Mouse (Mus musculus) layer of hippocampus, adult 18-20 months (tissue): ENCODE data around the gene Sept9. TPM values are rescaled to one million over a fixed set of nuclear protein-coding genes. Genes with fewer than 3 reads are reported as not detected.
"Not testable (repeated sequence)": the region's sequence is repeated elsewhere in the genome, so short reads cannot be mapped to it uniquely, and the experiment has no call there.

Experiments
- DNase-seq, 2 experiments: peaks; one replicate each; pipeline ENCODE4 v3.0.0; 2022; ENCODE audit warnings: low spot score in 2 of 2
- total RNA-seq, 2 experiments: library from RNA; stranded (reverse); gene quantifications; 2 replicates each; pipeline ENCODE4 v1.2.3; 2021

Sept9 gene
- total RNA-seq, 2 experiments from 2014 or later = 121 to 122 TPM

- DNase-seq = no peak
Measured at GRCm38 (mm10) chr11:117322730-117323579, 123.5 kb downstream of the Sept9 start.

DNA sequence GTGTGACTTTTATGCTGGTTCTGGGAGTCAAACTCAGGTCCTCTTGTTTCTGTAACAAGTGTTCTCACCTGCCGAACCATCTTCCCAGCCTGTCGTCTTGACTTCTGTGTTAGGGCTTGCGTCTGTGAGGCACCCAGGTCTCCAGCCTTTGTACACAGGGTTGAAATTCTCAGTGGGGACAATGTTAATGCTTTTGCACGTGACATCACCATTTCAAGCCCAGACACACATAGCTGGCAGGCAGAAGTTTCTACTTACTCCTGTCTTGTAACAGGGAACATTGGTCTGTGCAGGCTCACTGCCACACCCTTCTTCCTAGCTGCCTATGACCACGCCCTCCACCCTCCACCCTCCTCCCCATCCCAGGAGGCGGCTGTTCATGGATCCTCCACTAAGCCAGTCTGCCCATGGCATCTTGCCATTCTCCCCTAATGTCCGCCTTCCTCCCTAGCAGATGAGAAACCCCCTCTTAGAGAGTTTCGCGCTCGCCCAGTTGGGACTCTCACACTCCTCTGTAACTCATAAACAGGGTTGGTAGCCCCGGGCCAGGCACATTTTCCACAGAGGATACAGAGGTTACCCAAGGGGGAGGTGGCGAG is 124.6 kb downstream of the Sept9 start:
- no peak for DNase-seq

GRCm38 (mm10) chr11:117324718-117325117 is 125.3 kb downstream of the Sept9 start:
- not testable (repeated sequence) for DNase-seq

- DNase-seq = no peak
Measured at GRCm38 (mm10) chr11:117325131-117325467, 125.6 kb downstream of the Sept9 start.

- DNase-seq = no peak
Measured at GRCm38 (mm10) chr11:117325468-117326139, 126.1 kb downstream of the Sept9 start.

- DNase-seq = no peak
Measured at GRCm38 (mm10) chr11:117326140-117326725, 126.8 kb downstream of the Sept9 start.

DNA sequence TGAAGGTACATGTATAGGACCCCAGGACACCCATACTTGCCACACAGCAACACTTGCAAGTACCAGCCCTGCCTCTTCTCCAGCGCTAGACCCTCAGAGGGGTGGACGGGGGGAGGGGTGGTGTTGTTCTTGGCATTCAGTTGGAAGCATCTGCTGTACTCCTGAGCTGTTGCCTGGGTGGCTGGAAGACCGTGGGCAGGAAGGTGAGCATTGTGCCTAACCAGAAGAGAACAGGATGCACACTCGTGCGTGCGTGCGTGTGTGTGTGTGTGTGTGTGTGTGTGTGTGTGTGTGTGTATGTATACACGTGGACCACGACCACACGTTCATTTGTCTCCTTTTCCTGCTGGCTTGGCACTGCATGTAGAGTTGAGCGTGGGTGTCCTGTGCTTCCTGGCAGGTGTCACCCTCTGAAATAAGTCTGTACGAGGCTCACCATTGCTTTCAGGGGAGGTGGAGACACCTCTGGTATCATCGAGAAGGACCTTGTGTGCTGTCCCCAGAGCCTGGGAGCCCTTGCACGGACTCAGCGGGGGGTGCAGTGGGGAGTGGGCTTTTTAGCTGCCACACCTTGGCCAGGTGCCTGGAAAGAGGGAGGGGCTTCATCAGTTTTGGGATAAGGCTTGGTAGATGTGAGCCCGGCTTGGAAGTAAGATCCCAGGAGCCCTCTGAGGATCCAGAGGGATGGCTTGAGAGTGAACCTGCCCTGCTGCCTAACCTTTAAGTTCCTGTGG is 127.6 kb downstream of the Sept9 start:
- peak in 1 of 2 experiments; percentile 66 for DNase-seq

DNA sequence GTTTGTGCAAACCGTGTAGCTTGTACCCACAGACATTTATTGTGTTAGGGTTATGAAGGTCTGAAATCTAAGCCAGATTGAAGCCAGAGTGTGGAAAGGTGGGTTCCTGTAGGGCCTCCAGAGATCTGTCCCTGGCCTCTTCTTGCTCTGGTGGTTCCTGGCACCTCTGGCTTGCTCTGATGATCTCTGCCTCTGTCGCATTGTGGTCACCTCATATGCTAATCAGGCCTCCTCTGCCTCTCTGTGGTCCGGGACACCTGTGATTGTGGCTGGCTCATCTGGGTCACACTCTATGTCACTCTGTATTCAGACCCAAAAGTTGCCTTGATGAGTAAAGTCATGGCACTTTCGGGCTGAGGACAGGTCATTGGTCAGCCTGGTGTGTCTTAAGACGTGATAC is 128.2 kb downstream of the Sept9 start:
- DNase-seq = no peak

DNA sequence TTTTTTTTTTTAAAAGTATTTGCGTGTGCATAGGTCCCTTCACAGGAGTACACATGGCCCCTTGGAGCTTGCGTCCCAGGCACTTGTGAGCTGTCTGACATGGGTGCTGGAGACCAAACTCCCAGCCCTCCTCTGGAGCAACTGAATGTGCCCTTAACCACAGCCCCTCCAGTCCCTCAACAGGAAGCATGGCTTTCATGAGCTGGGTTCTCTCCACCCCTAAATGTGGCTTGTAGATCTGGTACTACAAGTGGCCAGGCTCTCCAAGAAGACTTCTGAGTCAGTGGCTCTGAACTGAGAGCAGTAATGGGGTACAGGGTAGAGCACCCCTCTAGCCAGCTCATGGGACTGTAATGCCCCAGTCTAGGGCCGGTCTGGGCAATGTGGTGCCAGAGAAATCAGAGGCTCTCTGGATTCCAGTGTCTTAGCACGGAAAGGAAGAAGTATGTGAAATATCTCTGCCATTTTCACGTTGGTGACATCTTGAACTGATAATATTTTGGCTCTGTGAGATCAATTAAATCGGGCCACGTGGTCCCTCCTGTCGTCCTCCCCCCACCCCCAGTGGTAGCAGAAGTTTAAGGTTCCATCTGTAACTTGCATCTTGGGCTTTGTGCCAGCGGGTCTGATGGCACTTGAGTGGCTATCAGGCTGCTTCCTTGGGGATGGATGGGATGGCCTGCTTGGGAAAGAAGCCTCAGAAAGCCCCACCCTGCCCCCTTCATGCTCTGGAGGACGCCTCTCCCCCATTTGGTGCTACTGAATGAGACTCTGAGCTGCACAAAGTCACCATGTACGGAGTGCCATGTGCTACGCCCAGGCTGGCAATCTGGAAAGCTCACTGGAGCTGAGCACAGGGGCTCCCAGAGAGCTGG is 130.9 kb downstream of the Sept9 start:
- DNase-seq = peak; percentile 62 to 88

GRCm38 (mm10) chr11:117330951-117331254 is 131.4 kb downstream of the Sept9 start:
- DNase-seq = no peak

DNA sequence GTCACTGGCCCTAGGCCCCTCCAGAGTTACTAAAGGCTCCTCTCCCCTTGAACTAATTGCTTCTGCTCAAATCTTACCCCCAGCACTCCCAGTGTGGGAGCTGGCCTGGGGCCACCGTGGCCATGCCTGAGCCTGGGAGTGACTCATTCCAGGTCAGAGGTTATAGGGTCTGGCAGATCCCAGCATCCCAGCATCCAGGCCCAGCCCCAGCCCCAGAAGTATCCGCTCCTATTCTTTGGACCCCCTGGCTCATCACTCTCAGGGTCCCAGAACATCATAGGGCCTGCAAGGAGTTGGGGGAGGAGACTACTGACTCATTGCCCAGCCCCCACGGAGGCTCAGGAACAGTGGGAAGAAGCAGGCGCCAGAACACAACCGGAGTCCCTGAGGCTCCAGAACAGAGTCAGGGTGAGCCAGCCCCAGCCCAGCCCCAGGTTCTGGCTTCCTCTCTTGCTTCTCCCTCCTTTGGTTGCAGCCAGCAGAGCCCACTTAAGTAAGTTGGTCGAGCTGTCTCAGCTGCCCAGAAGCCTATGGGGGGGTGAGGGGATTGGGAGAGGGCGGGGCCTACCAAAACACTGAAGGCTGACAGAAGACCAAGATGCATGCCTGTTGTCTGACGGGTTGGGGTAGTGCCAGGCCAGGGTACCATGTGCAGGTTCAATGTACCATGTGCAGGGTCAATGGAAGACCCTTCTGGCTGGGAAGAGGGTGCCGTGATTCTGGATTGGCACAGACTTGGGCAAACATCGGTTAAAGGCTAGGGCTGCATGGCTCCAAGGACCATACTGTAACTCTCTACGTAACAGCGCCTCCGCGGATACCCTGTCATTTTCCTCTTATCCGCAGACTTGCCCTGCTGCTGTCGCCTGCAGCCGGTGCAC is 132.1 kb downstream of the Sept9 start:
- peak in 1 of 2 experiments; percentile 61 for DNase-seq

- peak; percentile 64 to 73 for DNase-seq
Measured at GRCm38 (mm10) chr11:117332242-117333149, 133.0 kb downstream of the Sept9 start.

DNA sequence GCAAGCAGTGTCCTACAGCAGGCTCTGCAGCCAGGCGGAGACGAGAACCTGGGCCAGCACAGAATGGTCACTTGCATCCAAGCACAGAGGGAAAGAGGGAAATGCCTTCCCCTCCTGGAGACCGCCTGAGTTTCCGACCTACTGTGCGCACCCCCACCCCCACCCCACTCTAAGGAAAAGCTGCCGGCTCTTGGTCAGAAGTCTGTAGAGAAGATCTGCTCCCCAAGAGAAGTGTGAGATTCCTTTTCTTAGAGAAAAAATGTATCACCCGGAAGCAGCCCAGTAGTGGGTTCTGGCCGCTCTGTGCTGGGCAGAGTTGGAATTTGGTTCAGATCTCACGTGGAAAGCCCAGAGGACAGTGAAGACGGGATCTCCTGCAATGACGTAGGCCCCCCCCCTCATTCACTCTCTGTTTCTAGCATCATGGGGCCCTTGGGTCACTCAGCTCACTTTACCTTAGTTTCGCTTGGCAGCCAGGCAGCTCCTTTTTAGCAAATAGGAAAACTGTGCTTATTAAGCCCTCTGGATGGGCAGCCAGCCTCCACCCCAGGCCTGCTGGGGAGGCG is 133.8 kb downstream of the Sept9 start:
- DNase-seq = no peak

DNA sequence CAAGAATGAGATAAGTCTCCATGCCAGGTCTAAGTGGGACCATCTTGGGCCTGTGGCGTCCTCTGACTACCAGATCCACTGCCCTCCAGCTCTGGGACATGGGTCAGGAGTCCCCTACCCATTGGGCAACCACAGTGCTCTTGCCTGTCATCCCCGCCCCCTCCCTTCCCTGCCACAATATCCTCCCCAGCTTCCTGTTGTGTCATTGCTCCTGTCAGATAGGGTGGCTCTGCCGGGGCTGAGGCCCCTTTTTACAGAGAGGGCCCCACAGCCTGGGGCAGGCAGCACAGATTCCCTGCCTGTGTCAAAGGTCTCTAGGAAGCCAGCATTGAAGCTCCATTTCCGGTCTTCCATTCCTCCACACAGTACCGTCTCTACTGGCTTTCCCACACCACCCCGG is 134.6 kb downstream of the Sept9 start:
- no peak for DNase-seq

DNA sequence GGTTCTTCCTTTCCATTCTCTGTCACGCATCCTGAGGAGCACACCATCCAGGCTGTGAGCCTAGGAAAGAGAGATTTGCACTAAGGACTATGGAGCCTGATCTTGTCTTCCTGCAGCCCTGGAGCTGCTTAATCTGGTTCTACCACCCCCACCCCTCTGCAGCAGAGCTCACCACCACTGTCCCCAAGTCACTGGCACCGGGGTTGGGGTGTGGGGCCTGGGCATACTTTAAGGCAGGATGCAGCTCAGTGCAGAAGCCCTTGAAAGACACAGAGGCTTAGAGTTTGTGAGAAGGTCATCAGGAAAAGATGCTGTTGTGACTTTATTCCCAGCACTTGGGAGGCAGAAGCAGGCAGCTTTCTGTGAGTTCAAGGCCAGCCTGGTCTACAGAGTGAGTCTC is 135.7 kb downstream of the Sept9 start:
- no peak for DNase-seq

DNA sequence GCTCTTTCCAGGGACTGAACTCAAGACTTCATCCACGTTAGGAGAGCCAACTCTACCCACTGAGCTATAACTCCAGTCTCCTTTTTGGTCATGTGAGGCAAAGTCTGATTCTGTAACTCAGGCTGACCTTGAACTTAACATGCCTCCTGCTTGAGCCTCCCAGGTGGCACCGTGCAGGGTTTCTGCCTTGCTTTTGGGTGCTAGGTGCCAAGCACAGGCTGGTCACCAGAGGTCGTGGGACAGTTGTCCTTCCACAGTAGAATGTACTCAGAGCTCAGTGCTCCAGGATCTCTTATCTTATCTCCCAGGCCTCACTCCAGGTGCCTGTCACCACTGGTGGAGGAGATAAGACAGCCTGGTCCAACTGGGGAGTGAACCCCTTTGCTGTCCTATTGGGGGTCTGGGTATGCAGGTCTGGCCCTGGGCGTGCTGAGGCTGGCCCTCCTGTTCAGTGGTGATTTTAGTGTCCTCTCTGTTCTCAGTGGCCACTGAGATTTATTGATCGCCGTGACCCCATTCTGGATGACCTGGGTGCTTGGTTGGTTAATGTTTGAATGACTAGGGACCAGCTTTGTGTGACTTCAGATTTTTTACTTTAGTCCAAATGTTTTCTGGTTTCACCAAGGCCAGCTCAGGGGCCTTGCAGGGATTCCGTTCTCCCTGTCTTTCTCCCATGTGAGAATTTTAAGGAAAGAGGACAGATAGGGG is 136.8 kb downstream of the Sept9 start:
- no peak for DNase-seq

GRCm38 (mm10) chr11:117337749-117338148 is 138.3 kb downstream of the Sept9 start:
- no peak for DNase-seq
